Mouse (Mus musculus) thymus, postnatal 14 days (tissue): ENCODE measurements around the gene Pla1a.
"Not testable (repeated sequence)": the region's sequence is repeated elsewhere in the genome, so short reads cannot be mapped to it uniquely, and the experiment has no call there.

ENCODE experiments used
- DNase-seq: peaks from one replicate; pipeline ENCODE4 v3.0.0; 2021

Pla1a gene

GRCm38 (mm10) chr16:38456812-38457567 is 24.0 kb upstream of the Pla1a start:
- no peak for DNase-seq

GRCm38 (mm10) chr16:38455511-38456418 is 22.8 kb upstream of the Pla1a start, which contains the start of gene Cd80:
TSS of gene Cd80 (plus strand) at chr16:38455561.
- no peak for DNase-seq

GRCm38 (mm10) chr16:38454533-38455254 is 21.7 kb upstream of the Pla1a start:
- no peak for DNase-seq

- no peak for DNase-seq
Observed at GRCm38 (mm10) chr16:38453952-38454351, 21.0 kb upstream of the Pla1a start.

- no peak for DNase-seq
Observed at GRCm38 (mm10) chr16:38453203-38453553, 20.2 kb upstream of the Pla1a start.

- DNase-seq: peak; percentile 88
Observed at GRCm38 (mm10) chr16:38452442-38453202, 19.7 kb upstream of the Pla1a start, which contains the start of gene Adprh. TSS of gene Adprh (minus strand) at chr16:38452703.

- DNase-seq: no peak
Observed at GRCm38 (mm10) chr16:38451421-38452205, 18.7 kb upstream of the Pla1a start.

GRCm38 (mm10) chr16:38450707-38451106 is 17.8 kb upstream of the Pla1a start:
- no peak for DNase-seq

- DNase-seq: no peak
Observed at GRCm38 (mm10) chr16:38448458-38448857, 15.5 kb upstream of the Pla1a start.

- no peak for DNase-seq
Observed at GRCm38 (mm10) chr16:38447366-38447765, 14.4 kb upstream of the Pla1a start.

- not testable (repeated sequence) for DNase-seq
Observed at GRCm38 (mm10) chr16:38446141-38446540, 13.2 kb upstream of the Pla1a start.

GRCm38 (mm10) chr16:38445576-38445975 is 12.6 kb upstream of the Pla1a start:
- DNase-seq: no peak

- DNase-seq: no peak
Observed at GRCm38 (mm10) chr16:38445046-38445445, 12.1 kb upstream of the Pla1a start.

GRCm38 (mm10) chr16:38443721-38444464 is 10.9 kb upstream of the Pla1a start:
- no peak for DNase-seq

GRCm38 (mm10) chr16:38442216-38442615 is 9.3 kb upstream of the Pla1a start:
- DNase-seq: no peak

GRCm38 (mm10) chr16:38441611-38442010 is 8.7 kb upstream of the Pla1a start:
- DNase-seq: no peak

GRCm38 (mm10) chr16:38440403-38440802 is 7.5 kb upstream of the Pla1a start:
- no peak for DNase-seq

- no peak for DNase-seq
Observed at GRCm38 (mm10) chr16:38439190-38439589, 6.2 kb upstream of the Pla1a start.

- DNase-seq: no peak
Observed at GRCm38 (mm10) chr16:38434295-38434795, 1.4 kb upstream of the Pla1a start.

- DNase-seq: no peak
Observed at GRCm38 (mm10) chr16:38433514-38433913, 569 bp upstream of the Pla1a start.
